Mouse (Mus musculus): ENCODE measurements at regions not wholly inside any gene's neighbourhood (a gene's known extent, or its start where the extent isn't known, plus 50 kb on each side); places are given as distances from the start of the nearest gene placed in this dataset.

GRCm38 (mm10) chr5:12925466-12925865 lies 199.7 kb upstream of the Sema3a start:
- DNase-seq (ENCODE audit: low read depth, low spot score): no peak

GRCm38 (mm10) chr5:12926289-12926688 lies 198.9 kb upstream of the Sema3a start:
- no peak for DNase-seq (ENCODE audit: low read depth, low spot score)

DNA sequence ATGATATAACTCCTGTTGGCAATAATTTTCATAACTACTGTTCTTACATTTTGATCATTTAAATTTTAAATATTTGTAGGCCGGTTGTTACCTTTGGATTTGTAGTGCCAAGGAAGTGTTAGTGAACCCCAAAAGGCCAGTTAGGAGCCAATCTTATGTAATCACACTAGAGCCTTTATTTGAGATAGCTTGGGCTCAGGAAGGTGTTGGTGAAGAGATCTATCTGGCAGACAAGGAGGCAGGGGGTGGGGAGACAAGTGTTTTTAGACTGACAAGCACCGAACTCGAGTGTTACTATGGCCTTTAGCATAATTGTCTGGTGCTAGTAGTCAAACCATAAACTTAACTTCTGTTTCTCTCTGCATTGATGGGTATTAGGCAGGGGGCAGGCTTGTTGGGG lies 198.0 kb upstream of the Sema3a start:
- no peak for DNase-seq (ENCODE audit: low read depth, low spot score)

- DNase-seq (ENCODE audit: low read depth, low spot score): no peak
Measured at GRCm38 (mm10) chr5:12937052-12937451, 188.2 kb upstream of the Sema3a start.

DNA sequence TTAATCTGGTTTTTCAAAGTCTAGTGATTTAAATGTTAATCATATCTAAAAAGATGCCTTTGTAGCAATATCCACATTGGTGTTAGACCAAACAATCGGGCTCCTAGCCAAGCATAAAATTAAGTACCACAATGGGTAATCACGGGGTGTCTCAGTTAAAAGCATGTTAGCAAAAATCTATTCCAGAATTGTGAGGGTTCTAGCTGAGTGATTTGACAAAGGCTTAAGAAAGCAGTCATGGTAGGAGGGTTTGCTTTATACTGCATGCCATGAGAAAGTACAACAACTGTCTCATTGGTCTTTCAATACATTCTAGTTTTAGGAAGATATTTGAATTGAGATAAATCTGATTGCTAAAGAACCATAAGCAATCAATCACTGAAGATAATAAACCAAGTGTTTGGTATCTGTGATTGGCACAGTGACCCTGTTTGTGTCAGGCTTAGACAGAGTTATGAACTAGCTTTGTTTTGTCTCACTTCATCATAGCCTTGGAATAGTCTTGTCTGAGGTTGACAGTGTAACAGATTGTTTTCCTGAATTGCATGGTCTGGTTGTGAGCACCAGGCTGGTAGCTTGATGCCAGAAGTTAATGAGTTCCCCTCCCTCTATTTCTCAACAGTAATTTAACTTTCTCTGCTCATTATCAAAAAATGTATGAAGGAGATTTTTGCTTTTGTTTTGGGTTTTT lies 186.9 kb upstream of the Sema3a start:
- no peak for DNase-seq (ENCODE audit: low read depth, low spot score)

- DNase-seq (ENCODE audit: low read depth, low spot score): no peak
Measured at GRCm38 (mm10) chr5:12944554-12944953, 180.7 kb upstream of the Sema3a start.

DNA sequence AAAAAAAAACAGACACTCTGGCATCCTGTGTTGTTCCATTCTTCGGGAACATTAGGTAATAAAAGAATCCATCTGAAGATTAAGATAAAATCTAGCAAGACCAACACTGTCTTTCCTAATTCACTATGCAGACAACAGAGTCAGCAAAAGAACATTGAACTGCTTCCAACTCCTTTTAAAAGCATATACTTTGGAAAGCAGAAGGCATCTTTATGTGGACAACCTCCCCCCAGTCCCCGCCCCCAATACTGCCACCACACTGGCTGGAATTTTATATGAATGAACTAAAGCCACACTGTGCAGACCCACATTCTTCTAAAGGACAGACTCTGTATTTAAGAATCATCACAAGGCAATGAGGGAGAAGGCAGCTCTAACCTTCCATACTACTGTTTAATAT lies 176.7 kb upstream of the Sema3a start:
- DNase-seq (ENCODE audit: low read depth, low spot score): no peak

DNA sequence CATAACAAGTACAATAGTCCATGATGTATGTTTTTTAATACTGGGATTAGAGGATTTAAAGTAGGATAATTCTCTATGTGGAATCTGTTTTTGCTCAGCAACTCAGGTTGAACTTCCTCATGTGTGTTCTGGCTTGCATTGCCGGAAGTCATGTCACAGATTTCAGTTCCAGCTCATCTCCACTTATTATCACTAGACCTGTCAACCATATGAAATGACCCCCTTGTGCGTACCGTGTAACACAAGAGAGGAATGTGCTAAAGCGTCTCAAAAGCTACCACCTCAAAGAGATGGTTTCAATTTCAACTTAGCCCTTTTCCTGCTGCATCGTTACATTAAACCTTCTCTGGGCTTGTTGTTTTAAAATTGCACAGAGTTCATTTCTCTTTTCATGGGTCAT lies 154.2 kb upstream of the Sema3a start:
- DNase-seq (ENCODE audit: low read depth, low spot score): no peak

- no peak for DNase-seq (ENCODE audit: low read depth, low spot score)
Measured at GRCm38 (mm10) chr5:12973701-12974100, 151.5 kb upstream of the Sema3a start.

DNA sequence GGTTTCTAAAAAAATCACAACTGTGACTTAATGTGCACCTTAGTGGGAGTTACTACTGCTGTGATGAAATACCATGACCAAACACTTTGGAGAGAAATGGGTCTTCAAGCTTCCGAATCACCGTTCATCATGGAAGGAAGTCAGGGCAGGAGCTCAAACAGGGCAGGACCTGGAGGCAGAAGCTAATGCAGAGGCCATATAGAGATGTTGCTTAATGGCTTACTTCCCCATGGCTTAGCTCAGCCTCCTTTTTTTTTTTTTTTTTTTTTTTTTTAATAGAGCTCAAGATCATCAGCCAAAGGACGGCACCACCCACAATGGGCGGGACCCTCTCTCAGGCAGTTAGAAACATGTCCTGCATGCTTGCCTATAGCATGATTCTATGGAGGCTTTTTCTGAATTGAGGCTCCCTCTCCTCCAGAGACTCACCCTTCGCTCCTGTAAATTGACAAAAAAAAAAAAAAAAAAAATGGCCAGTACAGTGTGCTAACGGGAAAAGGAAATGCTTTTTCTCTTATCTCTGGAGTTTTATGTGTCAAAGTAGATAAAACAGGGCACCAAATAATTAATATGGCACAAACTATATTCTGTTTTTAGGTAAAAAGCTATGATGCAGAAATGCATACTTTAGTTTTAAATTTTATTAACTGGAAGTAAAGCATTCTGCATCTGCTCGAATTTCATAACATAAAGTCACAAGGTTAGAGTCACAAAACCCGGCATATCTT lies 149.0 kb upstream of the Sema3a start:
- no peak for DNase-seq (ENCODE audit: low read depth, low spot score)

- no peak for DNase-seq (ENCODE audit: low read depth, low spot score)
Measured at GRCm38 (mm10) chr5:12977875-12978274, 147.3 kb upstream of the Sema3a start.

DNA sequence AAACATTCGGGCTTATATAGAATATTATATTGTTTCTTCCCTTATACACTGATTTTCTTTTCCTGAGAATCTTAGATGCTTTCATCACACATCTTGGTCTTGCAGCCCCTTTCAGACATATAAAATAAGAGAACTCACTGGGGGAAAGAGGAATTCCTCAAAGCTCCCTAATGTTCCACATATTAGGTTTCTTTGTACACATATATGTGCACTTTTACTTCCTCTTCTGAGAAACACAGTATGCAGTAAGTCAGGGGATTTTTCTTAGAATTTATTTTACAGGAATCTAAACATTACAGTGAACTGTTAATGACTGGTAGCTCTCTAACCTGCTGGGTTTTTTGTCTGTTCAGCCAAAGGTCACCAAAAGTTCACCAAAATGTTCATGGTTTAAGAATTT lies 131.4 kb upstream of the Sema3a start:
- no peak for DNase-seq (ENCODE audit: low read depth, low spot score)

DNA sequence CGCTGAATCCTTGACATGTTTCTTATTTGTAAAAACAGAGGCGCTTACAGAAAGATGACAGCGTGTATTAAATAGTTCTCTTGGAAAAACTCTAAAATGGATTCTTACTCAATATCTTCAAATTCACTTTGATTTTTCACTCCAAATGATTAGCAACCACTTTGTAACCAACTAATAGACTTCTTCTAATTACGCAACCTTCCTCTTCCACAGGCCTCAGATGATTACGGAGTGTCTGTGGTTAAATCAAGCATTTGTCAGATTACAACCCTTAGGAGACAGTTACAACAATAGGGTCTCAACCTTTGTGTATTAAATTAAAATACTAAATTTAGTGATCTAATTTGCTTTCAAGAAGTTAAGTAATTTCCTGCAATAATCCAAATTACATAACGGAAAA lies 127.8 kb upstream of the Sema3a start:
- DNase-seq (ENCODE audit: low read depth, low spot score): no peak

DNA sequence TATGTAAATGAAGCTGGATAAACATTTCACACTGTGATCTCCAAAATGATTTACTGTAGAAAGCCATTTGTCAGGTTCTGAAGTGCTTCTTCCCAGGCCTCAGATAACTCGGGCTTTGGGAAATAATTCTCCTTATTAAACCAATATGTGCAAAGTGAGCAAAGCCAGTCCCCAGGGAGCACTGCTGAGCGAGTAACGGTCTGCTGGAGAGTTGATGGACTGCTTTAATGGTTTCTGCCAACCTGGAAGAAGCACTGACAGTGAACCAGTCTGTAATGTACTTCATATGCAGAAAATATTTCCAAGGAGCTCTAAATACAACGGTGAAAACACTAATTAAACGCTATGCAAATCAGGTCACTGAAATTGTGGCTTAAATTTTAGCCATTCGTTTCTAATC lies 118.1 kb upstream of the Sema3a start:
- no peak for DNase-seq (ENCODE audit: low read depth, low spot score)

DNA sequence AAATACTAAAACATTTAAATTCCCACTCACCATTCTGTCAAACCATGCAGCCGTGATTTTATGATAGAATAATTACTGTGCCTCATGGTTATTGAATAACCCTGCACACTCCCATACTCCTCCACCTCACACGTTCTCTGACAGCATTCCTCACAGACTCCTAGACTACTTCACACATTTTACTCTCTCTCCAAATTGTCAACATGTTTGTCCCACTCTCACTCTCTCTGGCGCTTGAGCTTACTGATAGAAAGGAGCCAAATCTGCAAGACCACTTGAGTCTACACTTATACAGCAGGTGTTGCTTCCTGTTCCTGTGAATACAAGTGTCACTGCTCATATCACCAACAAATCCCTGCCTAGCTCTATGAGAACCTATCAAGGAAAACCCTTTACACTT lies 102.9 kb upstream of the Sema3a start:
- DNase-seq (ENCODE audit: low read depth, low spot score): no peak

GRCm38 (mm10) chr5:13033332-13033731 lies 91.9 kb upstream of the Sema3a start:
- DNase-seq (ENCODE audit: low read depth, low spot score): no peak

GRCm38 (mm10) chr5:13036127-13036526 lies 89.1 kb upstream of the Sema3a start:
- DNase-seq (ENCODE audit: low read depth, low spot score): no peak

- no peak for DNase-seq (ENCODE audit: low read depth, low spot score)
Measured at GRCm38 (mm10) chr5:13058883-13059423, 66.3 kb upstream of the Sema3a start.

DNA sequence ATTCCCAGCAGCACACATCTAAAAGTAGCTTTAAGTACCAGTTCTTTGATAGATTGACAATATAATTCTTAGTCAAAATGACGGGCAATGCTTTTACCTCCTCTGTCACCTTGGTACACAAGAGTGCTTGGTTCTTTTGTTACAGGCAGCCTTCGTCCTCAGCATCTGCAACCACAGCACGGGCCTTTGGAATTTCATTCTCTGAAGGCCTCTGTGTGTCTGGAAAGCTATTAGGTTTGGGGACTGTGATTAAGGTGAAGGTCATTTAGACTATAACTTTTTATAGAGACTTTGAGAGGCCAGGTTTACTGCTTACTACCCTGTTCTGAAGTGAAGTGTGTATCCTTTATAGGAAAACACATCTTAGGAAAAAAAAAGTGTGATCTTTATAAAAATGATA lies 58.3 kb upstream of the Sema3a start:
- no peak for DNase-seq (ENCODE audit: low read depth, low spot score)
